Mouse (Mus musculus) ES-Bruce4 (cell line): ENCODE results near the gene Triobp. TPM values are rescaled to one million over a fixed set of nuclear protein-coding genes. Genes with fewer than 3 reads are reported as not detected.
A peak's percentile ranks its signal among the peaks of the same experiment; 100 is the strongest.

Experiments used
- H3K27ac ChIP-seq: 2 replicates; pipeline ENCODE4 v1.5.1; 2012; ENCODE audit warnings: low read length, inconsistent platforms; ENCODE audit not compliant: insufficient read depth
- H3K27me3 ChIP-seq: 2 replicates; pipeline ENCODE4 v1.6.1; 2012; ENCODE audit warnings: mild to moderate bottlenecking, low read length, inconsistent platforms; ENCODE audit not compliant: control insufficient read depth, poor library complexity, insufficient read depth, severe bottlenecking
- H3K36me3 ChIP-seq: 2 replicates; pipeline ENCODE4 v1.6.1; 2012; ENCODE audit warnings: inconsistent platforms, mild to moderate bottlenecking, low read length, moderate library complexity; ENCODE audit not compliant: control insufficient read depth, poor library complexity, insufficient read depth, severe bottlenecking
- H3K4me1 ChIP-seq: one replicate; pipeline ENCODE4 v1.8.1; 2011; ENCODE audit warnings: low read length; ENCODE audit not compliant: control insufficient read depth, insufficient read depth
- H3K4me3 ChIP-seq: 2 replicates; pipeline ENCODE4 v1.5.1; 2011; ENCODE audit warnings: low read depth, mild to moderate bottlenecking, low read length
- H3K9ac ChIP-seq: 2 replicates; pipeline ENCODE4 v1.6.1; 2012; ENCODE audit warnings: low read depth, mild to moderate bottlenecking, inconsistent platforms; ENCODE audit not compliant: poor library complexity, severe bottlenecking
- H3K9me3 ChIP-seq: replicated peaks from 2 replicates; pipeline ENCODE4 v1.6.1; 2012; ENCODE audit warnings: mild to moderate bottlenecking, low read length, inconsistent platforms; ENCODE audit not compliant: control insufficient read depth, poor library complexity, insufficient read depth, severe bottlenecking
- CTCF ChIP-seq: IDR thresholded peaks from one replicate; pipeline ENCODE4 v1.8.1; 2011; ENCODE audit warnings: low read depth, low read length
- EP300 ChIP-seq: IDR thresholded peaks from 2 replicates; pipeline ENCODE4 v1.6.1; 2011; ENCODE audit warnings: low read depth, low read length; ENCODE audit not compliant: insufficient read depth
- POLR2A ChIP-seq: IDR thresholded peaks from one replicate; pipeline ENCODE4 v1.8.1; 2011; ENCODE audit warnings: low read length; ENCODE audit not compliant: insufficient read depth
- polyA plus RNA-seq: library from polyadenylated mRNA; stranded (reverse); fragments of >200 nt; gene quantifications from 2 replicates; pipeline ENCODE4 v1.2.4, GENCODE M21; 2011; ENCODE audit warnings: low read depth; ENCODE audit not compliant: missing spikeins, insufficient read depth, insufficient read length

Gene Triobp
- polyA plus RNA-seq, 1 experiment: 49.5 TPM

GRCm38 (mm10) chr15:78959537-78959936 lies 12.0 kb downstream of the Triobp start:
- Histone ChIP-seq H3K9ac (no peak overlapping the region), H3K36me3 (no peaks in the 10 kb centered on the region), H3K27me3 (no peaks in the 10 kb centered on the region), H3K9me3 (no peaks in the 10 kb centered on the region), H3K4me3 (no peak overlapping the region), H3K27ac (no peak overlapping the region), H3K4me1 (no peaks in the 10 kb centered on the region)
- no peak for TF ChIP-seq POLR2A
- TF ChIP-seq CTCF: no peak
- TF ChIP-seq EP300: no peak

DNA sequence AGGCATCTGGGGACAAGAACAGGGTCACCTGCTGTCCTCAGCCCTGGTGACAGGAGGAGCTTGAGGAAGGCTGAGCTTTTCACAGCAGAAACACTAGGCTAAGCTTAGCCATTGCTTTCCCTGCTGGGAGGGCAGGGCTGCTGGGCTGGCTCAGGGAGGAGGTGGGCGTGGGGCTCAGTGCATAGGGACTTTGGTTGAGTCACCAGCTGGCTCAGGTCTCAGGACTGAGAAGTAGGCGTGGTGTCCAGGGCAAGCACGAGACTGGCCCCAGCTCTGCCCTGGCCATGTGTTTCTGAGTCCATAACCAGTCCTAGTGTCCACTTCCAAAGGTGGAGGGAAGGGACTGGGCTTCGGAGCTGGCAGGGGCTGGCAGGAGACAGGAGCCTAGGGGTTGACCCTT lies 12.6 kb downstream of the Triobp start:
- no peaks in the 10 kb centered on the region for H3K27me3 ChIP-seq
- TF ChIP-seq EP300: no peak
- H3K36me3 ChIP-seq: no peaks in the 10 kb centered on the region
- no peaks in the 10 kb centered on the region for H3K9me3 ChIP-seq
- no peak overlapping the region for H3K4me3 ChIP-seq
- no peak overlapping the region for H3K27ac ChIP-seq
- H3K4me1 ChIP-seq: no peaks in the 10 kb centered on the region
- no peak overlapping the region for H3K9ac ChIP-seq

GRCm38 (mm10) chr15:78962885-78963284 lies 15.4 kb downstream of the Triobp start:
- Histone ChIP-seq H3K9me3 (no peaks in the 10 kb centered on the region), H3K4me1 (no peaks in the 10 kb centered on the region), H3K9ac (no peak overlapping the region), H3K4me3 (no peak overlapping the region), H3K27ac (no peak overlapping the region), H3K36me3 (no peaks in the 10 kb centered on the region), H3K27me3 (no peaks in the 10 kb centered on the region)
- no peak for TF ChIP-seq EP300
- TF ChIP-seq CTCF: peak; percentile 37
- no peak for TF ChIP-seq POLR2A

GRCm38 (mm10) chr15:78971626-78972025 lies 24.1 kb downstream of the Triobp start:
- Histone ChIP-seq H3K36me3 (no peaks in the 10 kb centered on the region), H3K4me1 (no peaks in the 10 kb centered on the region), H3K9ac (no peak overlapping the region), H3K27ac (no peak overlapping the region), H3K27me3 (no peaks in the 10 kb centered on the region), H3K4me3 (no peak overlapping the region), H3K9me3 (no peaks in the 10 kb centered on the region)
- TF ChIP-seq POLR2A (no peak), CTCF (no peak), EP300 (no peak)

GRCm38 (mm10) chr15:78973950-78974349 lies 26.4 kb downstream of the Triobp start:
- Histone ChIP-seq H3K9me3 (no peaks in the 10 kb centered on the region), H3K36me3 (no peaks in the 10 kb centered on the region), H3K4me3 (no peak overlapping the region), H3K27me3 (no peaks in the 10 kb centered on the region), H3K9ac (no peak overlapping the region), H3K27ac (no peak overlapping the region), H3K4me1 (no peaks in the 10 kb centered on the region)
- peak; percentile 19 for TF ChIP-seq CTCF
- TF ChIP-seq POLR2A: no peak
- no peak for TF ChIP-seq EP300

DNA sequence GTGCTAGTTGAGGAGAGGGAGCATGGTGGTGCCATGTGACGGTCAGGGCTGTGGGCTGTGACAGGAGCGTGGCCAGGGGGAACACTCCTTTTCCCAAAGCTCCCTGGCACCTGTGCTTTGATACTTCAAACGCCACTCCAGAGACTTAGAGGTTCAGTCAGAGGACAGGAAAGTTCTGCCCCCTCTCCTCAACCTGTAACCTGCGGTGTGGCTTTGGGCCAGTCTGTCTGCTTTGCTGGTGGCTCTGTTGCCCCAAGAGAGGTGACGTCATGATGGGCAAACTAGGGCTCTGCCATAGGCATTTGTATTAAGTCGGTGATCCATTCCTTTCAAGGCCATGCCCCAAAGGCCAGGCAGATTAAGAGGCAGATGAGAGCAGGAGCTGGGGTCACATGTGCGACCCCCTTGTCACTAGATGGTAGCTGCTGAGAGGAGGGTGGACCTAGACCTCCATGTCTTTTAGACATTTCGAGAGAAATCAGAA lies 30.2 kb downstream of the Triobp start:
- no peaks in the 10 kb centered on the region for H3K9me3 ChIP-seq
- no peaks in the 10 kb centered on the region for H3K27me3 ChIP-seq
- H3K4me3 ChIP-seq: no peak overlapping the region
- H3K4me1 ChIP-seq: no peaks in the 10 kb centered on the region
- H3K36me3 ChIP-seq: no peaks in the 10 kb centered on the region
- TF ChIP-seq CTCF: no peak
- TF ChIP-seq POLR2A: no peak
- TF ChIP-seq EP300: no peak
- H3K9ac ChIP-seq: no peak overlapping the region
- no peak overlapping the region for H3K27ac ChIP-seq
